Mouse (Mus musculus) adipose tissue, adult 10 weeks (tissue): ENCODE results near the gene Rbm20. TPM values are rescaled to one million over a fixed set of nuclear protein-coding genes. Genes with fewer than 3 reads are reported as not detected.

Experiments used
- polyA plus RNA-seq: library from polyadenylated mRNA; stranded (reverse); fragments of 350-450 nt; fragmentation: Illumina TruSeq; extraction: RNeasy Lipid Tissue Mini Kit (QIAGEN cat#74804); gene quantifications from one replicate; pipeline ENCODE4 v1.2.3, GENCODE M21; 2014; ENCODE audit warnings: low read depth, low replicate concordance

Rbm20 gene
- polyA plus RNA-seq, result 2.2 TPM

DNA sequence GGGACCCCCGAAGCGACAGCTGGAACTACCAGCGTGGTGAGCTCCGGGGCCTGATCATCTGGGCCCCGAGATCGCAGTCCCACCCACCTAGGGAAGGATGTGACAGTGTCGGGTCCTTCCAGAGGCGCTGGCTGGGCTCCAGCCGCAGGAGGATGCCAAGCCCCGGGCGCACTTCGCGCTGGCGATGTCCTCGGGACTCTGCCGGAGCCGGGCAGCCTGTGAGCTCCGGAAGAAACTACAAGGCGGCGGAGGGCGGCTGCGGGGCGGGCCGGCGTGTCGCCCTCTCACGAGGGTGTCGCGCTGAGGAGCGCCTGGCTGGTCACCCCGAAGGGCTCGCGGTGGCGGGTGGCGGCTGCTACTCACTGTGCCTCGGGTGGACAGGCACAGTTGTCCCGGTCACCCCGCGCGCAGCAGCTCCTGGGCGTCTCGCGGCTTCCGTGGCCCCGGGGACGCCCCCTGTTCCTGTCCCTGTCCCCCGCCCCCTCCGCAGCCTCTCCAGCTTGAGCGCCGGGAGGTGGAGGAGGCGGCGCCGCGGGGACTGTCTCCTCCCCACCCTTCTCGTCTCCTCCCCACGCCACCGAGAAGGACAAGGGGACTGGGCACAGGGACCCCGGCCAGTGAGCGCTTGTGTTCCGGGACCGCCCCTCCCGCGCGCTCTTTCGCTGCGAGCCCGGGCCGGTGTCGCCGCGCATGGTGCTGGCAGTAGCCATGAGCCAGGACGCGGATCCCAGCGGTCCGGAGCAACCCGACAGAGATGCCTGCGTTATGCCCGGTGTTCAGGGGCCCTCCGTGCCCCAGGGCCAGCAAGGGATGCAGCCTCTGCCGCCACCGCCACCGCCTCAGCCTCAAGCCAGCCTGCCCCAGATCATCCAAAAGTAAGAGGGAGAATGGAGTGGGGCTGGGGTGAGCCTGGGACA, at the start of gene Rbm20:
Gene Rbm20, plus strand, starts transcription at position 589 of the 917 bp plus-strand sequence.

DNA sequence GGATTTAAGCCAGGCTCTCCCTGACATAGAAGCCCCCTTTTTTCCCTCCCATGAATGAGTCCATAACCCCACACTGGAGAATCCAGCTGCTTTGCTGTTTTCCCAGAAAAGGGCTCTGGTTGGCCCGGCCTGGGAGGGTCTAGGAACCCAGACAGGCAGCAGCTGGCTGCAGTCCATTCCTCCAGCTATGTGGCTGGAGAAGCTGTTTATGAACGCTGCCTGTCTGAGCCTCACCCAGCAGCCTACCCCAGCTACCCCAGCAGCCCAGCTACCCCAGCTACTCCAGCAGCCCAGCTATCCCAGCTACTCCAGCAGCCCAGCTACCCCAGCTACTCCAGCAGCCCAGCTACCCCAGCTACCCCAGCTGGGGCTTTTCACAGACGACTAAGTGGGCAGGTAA, 215.0 kb downstream of the Rbm20 start, which contains the start of gene Pdcd4:
Gene Pdcd4, plus strand, starts transcription at position 171 of the 400 bp plus-strand sequence.

Other genes starting within 250 kb of the Rbm20 start
- 17.8 TPM for gene Dusp5, start 148.2 kb upstream of the Rbm20 start, polyA plus RNA-seq
- 14.1 TPM for gene Nutf2-ps1, start 88.2 kb upstream of the Rbm20 start, polyA plus RNA-seq
- 24.8 TPM for gene Smc3, start 76.9 kb upstream of the Rbm20 start, polyA plus RNA-seq
- 62.3 TPM for gene Pdcd4, start 214.9 kb downstream of the Rbm20 start, polyA plus RNA-seq